ENCODE assay signal across 32 mouse cellular contexts in the genomic region with DNA sequence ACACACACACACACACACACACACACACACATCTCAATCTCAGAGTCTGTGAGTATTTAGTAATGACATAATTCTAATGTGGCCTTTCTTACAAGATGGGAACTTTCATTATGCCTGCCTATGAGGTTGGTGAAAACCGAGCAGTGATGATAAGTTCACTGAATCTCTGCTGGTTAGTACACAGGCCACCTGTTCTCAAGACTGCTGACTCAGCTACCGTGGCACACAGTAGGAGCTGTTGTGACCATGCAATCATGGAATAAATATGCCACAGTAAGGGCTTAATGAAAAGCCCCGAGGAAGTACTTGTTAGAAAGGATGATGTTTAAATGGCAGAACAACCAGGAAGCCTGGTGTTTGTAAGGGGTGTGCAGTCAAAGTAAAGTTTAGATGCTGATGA.
"Had no signal": no experiment of that assay in that cellular context is flagged by ENCODE, and none has a peak within 500 bp of the region (broad histone marks: within the 10 kb centered on the region; RNA-seq: fewer than 3 reads in every experiment).

No protein-coding gene starts in this region.

- H3K9ac ChIP-seq: limb, embryonic 12.5 days; limb, embryonic 13.5 days; limb, embryonic 15.5 days; liver, embryonic 12.5 days; liver, embryonic 13.5 days; liver, embryonic 14.5 days; liver, embryonic 15.5 days; liver, postnatal 0 days; lung, embryonic 14.5 days; lung, embryonic 15.5 days; midbrain, embryonic 12.5 days; midbrain, embryonic 13.5 days; midbrain, embryonic 15.5 days; neural tube, embryonic 12.5 days; neural tube, embryonic 13.5 days had no signal

- H3K27ac ChIP-seq: left cerebral cortex, adult 2 months; limb, embryonic 10.5 days; limb, embryonic 12.5 days; limb, embryonic 13.5 days; limb, embryonic 15.5 days; liver, embryonic 12.5 days; liver, embryonic 13.5 days; liver, embryonic 14.5 days; liver, embryonic 15.5 days; lung, embryonic 15.5 days; macrophage; midbrain, embryonic 10.5 days; midbrain, embryonic 12.5 days; midbrain, embryonic 13.5 days; midbrain, embryonic 15.5 days; neural tube, embryonic 12.5 days; neural tube, embryonic 13.5 days had no signal

- H3K4me2 ChIP-seq: limb, embryonic 12.5 days; limb, embryonic 13.5 days; limb, embryonic 15.5 days; liver, embryonic 11.5 days; liver, embryonic 12.5 days; liver, embryonic 13.5 days; liver, embryonic 15.5 days; lung, embryonic 14.5 days; lung, embryonic 15.5 days; midbrain, embryonic 12.5 days; midbrain, embryonic 13.5 days; midbrain, embryonic 15.5 days; neural tube, embryonic 12.5 days; neural tube, embryonic 13.5 days had no signal

- H3K4me1 ChIP-seq: limb, embryonic 10.5 days; limb, embryonic 12.5 days; limb, embryonic 13.5 days; limb, embryonic 15.5 days; liver, embryonic 12.5 days; liver, embryonic 13.5 days; liver, embryonic 15.5 days; lung, embryonic 15.5 days; megakaryocyte, embryonic 14.5 days; midbrain, embryonic 10.5 days; midbrain, embryonic 12.5 days; midbrain, embryonic 13.5 days; midbrain, embryonic 15.5 days; neural tube, embryonic 12.5 days; neural tube, embryonic 13.5 days had no signal

- DNase-seq: left cerebral cortex, postnatal 4 days; liver; liver, embryonic 13.5 days; liver, postnatal 0 days; lung, adult 18-20 months; lung, adult 2 months; lung, embryonic 14.5 days; lung, postnatal 10 days; lung, postnatal 14 days; lung, postnatal 36 days; midbrain, embryonic 14.5 days had no signal

- H3K27me3 ChIP-seq: limb, embryonic 12.5 days; limb, embryonic 13.5 days; limb, embryonic 15.5 days; liver, embryonic 12.5 days; liver, embryonic 13.5 days; liver, embryonic 15.5 days; lung, embryonic 15.5 days; megakaryocyte, embryonic 14.5 days; midbrain, embryonic 12.5 days; midbrain, embryonic 13.5 days; midbrain, embryonic 15.5 days; neural tube, embryonic 12.5 days; neural tube, embryonic 13.5 days had no signal

- H3K4me3 ChIP-seq: left cerebral cortex, adult 2 months; limb, embryonic 10.5 days; limb, embryonic 12.5 days; limb, embryonic 13.5 days; limb, embryonic 15.5 days; liver, embryonic 12.5 days; liver, embryonic 13.5 days; liver, embryonic 15.5 days; lung, embryonic 15.5 days; megakaryocyte, embryonic 14.5 days; midbrain, embryonic 10.5 days; midbrain, embryonic 12.5 days; midbrain, embryonic 13.5 days; midbrain, embryonic 15.5 days; myocyte; neural tube, embryonic 12.5 days; neural tube, embryonic 13.5 days had no signal

- H3K9me3 ChIP-seq: limb, embryonic 10.5 days; limb, embryonic 12.5 days; limb, embryonic 13.5 days; limb, embryonic 15.5 days; liver, embryonic 12.5 days; liver, embryonic 13.5 days; liver, embryonic 15.5 days; lung, embryonic 15.5 days; megakaryocyte, embryonic 14.5 days; midbrain, embryonic 10.5 days; midbrain, embryonic 12.5 days; midbrain, embryonic 13.5 days; midbrain, embryonic 15.5 days; neural tube, embryonic 12.5 days; neural tube, embryonic 13.5 days had no signal

- ATAC-seq: liver, embryonic 12.5 days; liver, postnatal 0 days; lung, postnatal 0 days; midbrain, embryonic 13.5 days; midbrain, embryonic 15.5 days; midbrain, embryonic 16.5 days had no signal

- H3K36me3 ChIP-seq: limb, embryonic 10.5 days; limb, embryonic 12.5 days; limb, embryonic 13.5 days; limb, embryonic 15.5 days; liver, embryonic 12.5 days; liver, embryonic 13.5 days; liver, embryonic 15.5 days; lung, embryonic 15.5 days; midbrain, embryonic 10.5 days; midbrain, embryonic 12.5 days; midbrain, embryonic 13.5 days; midbrain, embryonic 15.5 days; neural tube, embryonic 12.5 days; neural tube, embryonic 13.5 days had no signal
